Mouse (Mus musculus) hindbrain, embryonic 11.5 days (tissue): ENCODE data around the gene Zfp566. TPM values are rescaled to one million over a fixed set of nuclear protein-coding genes. Genes with fewer than 3 reads are reported as not detected.

Experiments used
- ATAC-seq: fragments of 200-750 bp; cut with Nextera tagmentation; 2 replicates; pipeline ENCODE4 v1.8.0; 2017; ENCODE audit warnings: mild to moderate bottlenecking, moderate TSS enrichment, moderate library complexity; ENCODE audit not compliant: low FRiP score
- DNase-seq: peaks from one replicate; pipeline ENCODE4 v3.0.0-alpha.2; 2015; ENCODE audit warnings: low spot score
- H3K27ac ChIP-seq: fragments of 300-500 bp; sonication (generic); 2 replicates; pipeline ENCODE4 v1.5.1; 2014; ENCODE audit warnings: mild to moderate bottlenecking, low read depth, low read length
- H3K27me3 ChIP-seq: fragments of 300-500 bp; sonication (generic); 2 replicates; pipeline ENCODE4 v1.6.1; 2014; ENCODE audit warnings: mild to moderate bottlenecking, low read length, moderate library complexity, mixed read lengths; ENCODE audit not compliant: control insufficient read depth, insufficient read depth
- H3K36me3 ChIP-seq: fragments of 300-500 bp; sonication (generic); 2 replicates; pipeline ENCODE4 v1.6.1; 2014; ENCODE audit warnings: mild to moderate bottlenecking, low read length, moderate library complexity, mixed read lengths; ENCODE audit not compliant: control insufficient read depth, insufficient read depth
- H3K4me1 ChIP-seq: fragments of 300-500 bp; sonication (generic); replicated peaks from 2 replicates; pipeline ENCODE4 v1.6.1; 2014; ENCODE audit warnings: low read length, mixed read lengths; ENCODE audit not compliant: control insufficient read depth, insufficient read depth
- H3K4me2 ChIP-seq: fragments of 300-500 bp; sonication (generic); replicated peaks from 2 replicates; pipeline ENCODE4 v1.6.1; 2014; ENCODE audit warnings: mild to moderate bottlenecking, low read depth, low read length
- H3K4me3 ChIP-seq: fragments of 300-500 bp; sonication (generic); 2 replicates; pipeline ENCODE4 v1.5.1; 2014; ENCODE audit warnings: low read depth, low read length
- H3K9ac ChIP-seq: fragments of 300-500 bp; sonication (generic); 2 replicates; pipeline ENCODE4 v1.6.1; 2014; ENCODE audit warnings: low read depth, low read length
- H3K9me3 ChIP-seq: fragments of 300-500 bp; sonication (generic); 2 replicates; pipeline ENCODE4 v1.6.1; 2016; ENCODE audit warnings: low read length; ENCODE audit not compliant: control insufficient read depth
- WGBS: fragments of 180-500 bp; shearing (Covaris S2); extraction: QIAGEN DNeasy Blood & Tissue Kit; methylation state at CpG from one replicate; pipeline ENCODE4 v1.1.7; 2014; 5-methylcytosine and 5-hydroxymethylcytosine counted together
- polyA plus RNA-seq: library from polyadenylated mRNA; unstranded; fragments of >200 nt; fragmentation: Nextera tagmentation; extraction: Ambion mirVana; gene quantifications from 2 replicates; pipeline ENCODE4 v1.2.1, GENCODE M21; 2014

Zfp566 gene
- polyA plus RNA-seq, 1 experiment from 2014 or later, result 14.6 TPM

DNA sequence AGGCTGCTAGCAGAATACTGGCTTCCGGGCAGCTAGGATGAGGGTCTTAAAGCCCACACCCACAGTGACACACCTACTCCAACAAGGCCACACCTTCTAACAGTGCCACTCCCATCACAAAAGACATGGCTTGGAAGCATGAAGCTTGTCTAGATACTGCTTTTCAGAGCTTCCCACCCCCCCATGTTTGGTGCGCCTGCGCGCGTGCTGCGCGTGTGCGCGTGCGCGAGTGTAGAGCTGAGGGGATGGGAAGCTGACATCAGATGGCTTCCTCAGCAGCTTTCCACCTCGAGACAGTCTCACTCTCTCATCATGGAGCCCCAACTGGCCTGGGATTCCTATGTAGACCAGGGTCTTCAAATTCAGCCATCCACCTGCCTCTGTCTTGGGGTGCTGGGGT is 56.0 kb downstream of the Zfp566 start:
- no peak for ATAC-seq
- no peaks in the 10 kb centered on the region for H3K27me3 ChIP-seq
- H3K27ac ChIP-seq, result no peak overlapping the region
- no peaks in the 10 kb centered on the region for H3K4me1 ChIP-seq
- no peak for DNase-seq
- H3K36me3 ChIP-seq, result 0 out of 2 replicates have a peak, but pooled peaks cover 4% of the 10 kb centered on the region
- H3K9me3 ChIP-seq, result no peaks in the 10 kb centered on the region
- no peak overlapping the region for H3K4me2 ChIP-seq
- H3K9ac ChIP-seq, result no peak overlapping the region
- H3K4me3 ChIP-seq, result no peak overlapping the region
- WGBS, result 90% methylated on average over 12 of the region's 12 CpGs

DNA sequence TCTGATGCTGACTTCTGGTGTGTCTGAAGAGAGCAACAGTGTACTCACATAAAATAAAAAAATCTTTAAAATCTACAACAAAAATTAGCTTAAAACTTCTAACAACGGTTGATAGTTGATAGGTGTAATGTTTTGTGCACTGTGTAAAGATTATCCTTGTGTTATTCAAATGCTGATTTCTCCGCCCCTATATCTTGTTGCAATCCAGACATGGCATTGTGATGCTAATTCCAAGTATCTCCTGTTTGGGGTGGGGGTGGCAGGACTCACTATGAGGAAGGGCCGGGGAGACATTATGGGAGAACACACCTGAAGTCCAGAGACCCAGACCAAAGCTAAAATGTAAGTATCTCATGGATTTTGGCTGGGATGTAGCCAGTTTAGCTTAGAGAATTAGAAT is 58.9 kb downstream of the Zfp566 start:
- WGBS, result 82% methylated on average over 3 of the region's 3 CpGs
- Histone ChIP-seq H3K4me2 (no peak overlapping the region), H3K27me3 (no peaks in the 10 kb centered on the region), H3K27ac (no peak overlapping the region), H3K4me3 (no peak overlapping the region), H3K4me1 (no peaks in the 10 kb centered on the region), H3K36me3 (no peaks in the 10 kb centered on the region), H3K9me3 (no peaks in the 10 kb centered on the region), H3K9ac (no peak overlapping the region)
- ATAC-seq (no peak), DNase-seq (no peak)

DNA sequence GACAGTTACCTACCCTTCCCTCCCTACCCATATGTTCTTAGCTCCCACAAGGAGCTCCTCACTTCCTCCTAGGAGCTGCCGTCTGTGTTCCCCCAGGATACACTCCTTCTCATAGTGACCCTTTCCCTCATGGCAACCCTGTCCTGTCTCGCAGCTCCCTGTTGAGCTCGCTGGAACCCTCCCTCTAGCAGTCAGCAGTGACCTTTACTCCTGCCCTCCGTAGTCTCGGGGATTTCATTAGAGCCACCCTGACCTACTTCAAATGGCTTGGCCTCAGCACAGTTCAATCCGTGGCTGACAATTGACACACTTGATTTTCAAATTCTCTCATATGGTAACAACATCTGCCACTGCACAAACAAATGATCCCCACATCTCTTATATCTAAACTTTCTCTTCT is 59.6 kb downstream of the Zfp566 start:
- Histone ChIP-seq H3K9me3 (no peaks in the 10 kb centered on the region), H3K27me3 (no peaks in the 10 kb centered on the region), H3K4me1 (no peaks in the 10 kb centered on the region), H3K4me2 (no peak overlapping the region), H3K4me3 (no peak overlapping the region), H3K36me3 (no peaks in the 10 kb centered on the region), H3K9ac (no peak overlapping the region), H3K27ac (no peak overlapping the region)
- DNase-seq, result no peak
- ATAC-seq, result no peak
- WGBS, result 28% methylated on average over 6 of the region's 6 CpGs

DNA sequence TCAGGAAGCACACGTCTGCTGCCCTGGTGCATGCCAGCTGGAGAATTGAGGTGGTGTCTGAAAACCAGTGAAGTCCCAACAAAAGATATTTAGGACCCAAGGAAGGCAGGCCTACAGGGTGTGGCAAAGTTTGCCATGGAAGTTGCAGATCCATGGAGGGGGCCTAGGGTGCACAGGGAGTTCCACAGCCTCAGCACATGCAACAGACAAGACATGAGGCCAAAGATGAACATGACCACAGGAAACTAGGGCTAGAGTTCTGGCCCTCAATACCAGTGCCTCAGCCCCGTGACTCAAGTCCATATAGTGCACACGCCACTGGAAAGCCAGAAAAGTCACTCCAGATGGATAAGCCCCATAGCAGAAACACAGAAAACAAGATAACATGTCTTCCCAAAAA is 61.8 kb downstream of the Zfp566 start:
- 89% methylated on average over 3 of the region's 3 CpGs for WGBS
- Histone ChIP-seq H3K4me3 (no peak overlapping the region), H3K9ac (no peak overlapping the region), H3K4me1 (no peaks in the 10 kb centered on the region), H3K36me3 (peaks cover 3% of the 10 kb centered on the region; the same call in 1 of the 2 replicates), H3K27ac (no peak overlapping the region), H3K4me2 (no peak overlapping the region), H3K9me3 (no peaks in the 10 kb centered on the region), H3K27me3 (no peaks in the 10 kb centered on the region)
- DNase-seq (no peak), ATAC-seq (no peak)

Other genes starting within 250 kb of the Zfp566 start
- 10.7 and 12.4 TPM in 2 replicates for gene Zfp940, start 236.9 kb downstream of the Zfp566 start, polyA plus RNA-seq
- 11.7 and 13.5 TPM in 2 replicates for gene Zfp420, start 230.5 kb downstream of the Zfp566 start, polyA plus RNA-seq
- 12.8 and 14.4 TPM in 2 replicates for gene Zfp27, start 184.0 kb downstream of the Zfp566 start, polyA plus RNA-seq
- 8.2 and 8.8 TPM in 2 replicates for gene Zfp383, start 182.3 kb downstream of the Zfp566 start, polyA plus RNA-seq
- gene Zfp74, start 136.4 kb downstream of the Zfp566 start, polyA plus RNA-seq, result 12.5 and 13.7 TPM in 2 replicates
- 15.0 and 18.0 TPM in 2 replicates for gene Zfp568, start 106.6 kb downstream of the Zfp566 start, polyA plus RNA-seq
- gene Zfp14, start 39.1 kb downstream of the Zfp566 start, polyA plus RNA-seq, result 5.6 and 7.6 TPM in 2 replicates
- gene Zfp82, start 17.6 kb downstream of the Zfp566 start, polyA plus RNA-seq, result 8.3 and 8.6 TPM in 2 replicates
- 0.89 and 1.7 TPM in 2 replicates for gene Gm26920, start 117 bp downstream of the Zfp566 start, polyA plus RNA-seq
- 128 and 132 TPM in 2 replicates for gene Zfp260, start 4.2 kb upstream of the Zfp566 start, polyA plus RNA-seq
- 5.8 and 7.6 TPM in 2 replicates for gene Zfp382, start 31.4 kb upstream of the Zfp566 start, polyA plus RNA-seq
- 16.3 and 26.1 TPM in 2 replicates for gene Zfp146, start 79.2 kb upstream of the Zfp566 start, polyA plus RNA-seq
- 4.3 and 4.5 TPM in 2 replicates for gene Cox7a1, start 93.6 kb upstream of the Zfp566 start, polyA plus RNA-seq
- 56.3 and 64.0 TPM in 2 replicates for gene Capns1, start 108.3 kb upstream of the Zfp566 start, polyA plus RNA-seq
- 171 and 176 TPM in 2 replicates for gene Polr2i, start 141.4 kb upstream of the Zfp566 start, polyA plus RNA-seq
- gene Tbcb, start 141.7 kb upstream of the Zfp566 start, polyA plus RNA-seq, result 278 and 293 TPM in 2 replicates
- gene Ovol3, start 145.2 kb upstream of the Zfp566 start, polyA plus RNA-seq, result not detected in 2 replicates
- gene Thap8, start 189.6 kb upstream of the Zfp566 start, polyA plus RNA-seq, result 0.25 and 0.32 TPM in 2 replicates
- 5.9 and 8.5 TPM in 2 replicates for gene Wdr62, start 189.9 kb upstream of the Zfp566 start, polyA plus RNA-seq
- 66.7 and 78.4 TPM in 2 replicates for gene Clip3, start 201.2 kb upstream of the Zfp566 start, polyA plus RNA-seq
- gene Alkbh6, start 218.2 kb upstream of the Zfp566 start, polyA plus RNA-seq, result 82.1 and 85.2 TPM in 2 replicates
- gene Syne4, start 224.3 kb upstream of the Zfp566 start, polyA plus RNA-seq, result 17.4 and 18.7 TPM in 2 replicates
- gene E130208F15Rik, start 231.2 kb upstream of the Zfp566 start, polyA plus RNA-seq, result 1.4 and 3.3 TPM in 2 replicates
- gene Sdhaf1, start 233.4 kb upstream of the Zfp566 start, polyA plus RNA-seq, result 20.9 and 23.2 TPM in 2 replicates